7 mouse cellular contexts compared by ENCODE assay signal in the genomic region with DNA sequence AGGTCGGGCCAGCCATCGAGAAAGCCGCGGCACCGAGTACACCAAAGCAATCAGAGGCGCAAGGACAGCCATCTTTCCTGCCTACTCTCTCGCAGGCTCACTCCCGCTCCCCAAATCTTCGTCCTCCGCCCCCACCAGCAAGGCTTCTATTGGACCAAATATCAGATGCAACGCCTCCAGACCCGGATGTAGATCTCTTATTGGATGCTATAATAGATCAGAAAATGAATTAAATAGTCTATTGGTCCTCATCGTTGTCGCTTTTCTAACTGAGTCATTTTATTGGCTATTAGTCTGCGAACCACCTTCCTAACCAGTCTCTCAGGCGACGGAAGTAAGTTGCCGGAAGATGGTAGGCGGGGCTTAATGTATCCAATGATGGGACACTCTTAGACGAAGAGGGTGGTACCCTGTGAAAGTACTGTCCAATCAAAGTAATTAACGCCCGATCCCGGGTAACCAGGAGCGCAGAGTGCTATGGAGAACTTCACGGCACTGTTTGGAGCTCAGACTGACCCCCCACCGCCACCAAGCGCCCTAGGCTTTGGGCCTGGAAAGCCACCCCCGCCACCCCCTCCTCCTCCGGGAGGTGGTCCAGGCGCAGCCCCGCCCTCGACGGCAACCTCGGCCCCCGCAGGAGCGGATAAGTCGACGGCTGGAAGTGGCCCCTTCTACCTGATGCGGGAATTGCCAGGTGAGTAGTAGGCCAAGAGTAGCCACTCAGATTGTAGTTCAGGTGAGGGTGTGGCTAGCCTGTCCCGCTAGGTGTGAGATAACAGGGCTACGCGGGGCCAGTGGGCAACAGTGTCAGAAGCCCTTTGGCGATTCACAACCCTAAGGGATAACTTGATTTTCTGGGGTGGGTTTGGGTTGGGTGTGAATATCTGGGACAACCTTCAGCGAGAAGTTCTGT. TPM values are rescaled to one million over a fixed set of nuclear protein-coding genes. Genes with fewer than 3 reads are reported as not detected.
DNase-seq lines count a peak whose midpoint lies in the region; ATAC-seq lines count a peak whose summit lies in the region.

A gene (minus strand): TSS at position 74 of the 913 bp plus-strand sequence.
A gene (plus strand): TSS at position 435 of the 913 bp plus-strand sequence.

- peak within 1 kb of the TSS; percentile 80 for H3K4me3 ChIP-seq in embryonic facial prominence, embryonic 12.5 days
- H3K4me3 ChIP-seq in limb, embryonic 11.5 days (ENCODE audit: low read depth, low read length), result peak within 1 kb of the TSS; percentile 98
- peak within 1 kb of the TSS; percentile 97 for H3K4me3 ChIP-seq in midbrain, embryonic 14.5 days (replicated peaks; ENCODE audit: low read depth, low read length)

- peak within 1 kb of the TSS; percentile 73 for H3K4me2 ChIP-seq in embryonic facial prominence, embryonic 12.5 days (replicated peaks)
- H3K4me2 ChIP-seq in limb, embryonic 11.5 days (ENCODE audit: low read depth, severe bottlenecking), result peak within 1 kb of the TSS; percentile 74
- peak within 1 kb of the TSS; percentile 78 for H3K4me2 ChIP-seq in midbrain, embryonic 14.5 days (ENCODE audit: low read length)

- H3K9ac ChIP-seq in embryonic facial prominence, embryonic 12.5 days, result peak within 1 kb of the TSS; percentile 82
- H3K9ac ChIP-seq in limb, embryonic 11.5 days (ENCODE audit: low read length), result peak within 1 kb of the TSS; percentile 90
- peak within 1 kb of the TSS; percentile 74 for H3K9ac ChIP-seq in midbrain, embryonic 14.5 days (replicated peaks; ENCODE audit: low read length)

- H3K9me3 ChIP-seq in embryonic facial prominence, embryonic 12.5 days, result no peaks in the 10 kb centered on the region
- H3K9me3 ChIP-seq in limb, embryonic 11.5 days (ENCODE audit: control insufficient read depth, low read length), result no peaks in the 10 kb centered on the region
- H3K9me3 ChIP-seq in midbrain, embryonic 14.5 days (ENCODE audit: control insufficient read depth, low read length), result no peaks in the 10 kb centered on the region

- no peaks in the 10 kb centered on the region for H3K27me3 ChIP-seq in embryonic facial prominence, embryonic 12.5 days
- H3K27me3 ChIP-seq in limb, embryonic 11.5 days (ENCODE audit: control insufficient read depth, insufficient read depth, low read length), result no peaks in the 10 kb centered on the region
- H3K27me3 ChIP-seq in midbrain, embryonic 14.5 days (ENCODE audit: control insufficient read depth, insufficient read depth, low read length), result no peaks in the 10 kb centered on the region

- H3K27ac ChIP-seq in embryonic facial prominence, embryonic 12.5 days, result peak within 1 kb of the TSS; percentile 41
- H3K27ac ChIP-seq in limb, embryonic 11.5 days (replicated peaks; ENCODE audit: low read depth, low read length), result 0 out of 2 replicates have a peak within 1 kb of the TSS, but pooled peaks have one; percentile 42
- H3K27ac ChIP-seq in midbrain, embryonic 14.5 days (replicated peaks; ENCODE audit: low read depth, low read length), result peak within 1 kb of the TSS; percentile 73

- under 1% methylated on average over 44 of the region's 44 CpGs for WGBS in embryonic facial prominence, embryonic 12.5 days
- WGBS in limb, embryonic 11.5 days, result 0% methylated on average over 44 of the region's 44 CpGs
- under 1% methylated on average over 44 of the region's 44 CpGs for WGBS in midbrain, embryonic 14.5 days

- DNase-seq in adrenal gland, postnatal 25 days, result peak; percentile 84
- DNase-seq in heart, adult 11 months, result peak; percentile 100
- DNase-seq in kidney, adult 18-20 months, result peak; percentile 90
- peak; percentile 90 for DNase-seq in limb, embryonic 11.5 days (ENCODE audit: low spot score)
- peak; percentile 99 for DNase-seq in midbrain, embryonic 14.5 days
- peak; percentile 75 to 79 for DNase-seq in spleen, adult 18-20 months

- peak; percentile 100 for ATAC-seq in embryonic facial prominence, embryonic 12.5 days (ENCODE audit: insufficient number of reproducible peaks, insufficient read depth, low FRiP score, low TSS enrichment)
- ATAC-seq in limb, embryonic 11.5 days (ENCODE audit: insufficient number of reproducible peaks, low FRiP score, low TSS enrichment, low read depth), result peak; percentile 100
- peak; percentile 99 for ATAC-seq in midbrain, embryonic 14.5 days (ENCODE audit: low FRiP score, low TSS enrichment)

- H3K4me1 ChIP-seq in embryonic facial prominence, embryonic 12.5 days, result peaks cover 16% of the 10 kb centered on the region
- 0 out of 2 replicates have a peak, but pooled peaks cover 3% of the 10 kb centered on the region for H3K4me1 ChIP-seq in limb, embryonic 11.5 days (ENCODE audit: control insufficient read depth, insufficient read depth, low read length)
- H3K4me1 ChIP-seq in midbrain, embryonic 14.5 days (ENCODE audit: control insufficient read depth, insufficient read depth, low read length), result peaks cover 17% of the 10 kb centered on the region

- peaks cover 42% of the 10 kb centered on the region for H3K36me3 ChIP-seq in embryonic facial prominence, embryonic 12.5 days
- peaks cover 7% of the 10 kb centered on the region; the same call in 1 of the 2 replicates for H3K36me3 ChIP-seq in limb, embryonic 11.5 days (ENCODE audit: control insufficient read depth, insufficient read depth, low read length)
- H3K36me3 ChIP-seq in midbrain, embryonic 14.5 days (ENCODE audit: control insufficient read depth, insufficient read depth, low read length), result peaks cover 42% of the 10 kb centered on the region

RNA-seq across cellular contexts. Expression of the first gene that starts in this region (rescaled TPM):
- total RNA-seq in adrenal gland, postnatal 25 days (2021), result not detected in 2 replicates
- polyA plus RNA-seq in embryonic facial prominence, embryonic 12.5 days (2016; fragmentation: Nextera tagmentation; extraction: Ambion mirVana), result not detected in 2 replicates
- polyA plus RNA-seq in limb, embryonic 11.5 days (2014; fragmentation: Nextera tagmentation; extraction: Ambion mirVana), result not detected in 2 replicates
- not detected in 2 replicates for polyA plus RNA-seq in midbrain, embryonic 14.5 days (2014; fragmentation: Nextera tagmentation; extraction: Ambion mirVana)

RNA-seq across cellular contexts. Expression of the second gene that starts in this region (rescaled TPM):
- 23.0 and 26.8 TPM in 2 replicates for total RNA-seq in adrenal gland, postnatal 25 days (2021)
- polyA plus RNA-seq in embryonic facial prominence, embryonic 12.5 days (2016; fragmentation: Nextera tagmentation; extraction: Ambion mirVana), result 38.0 and 40.7 TPM in 2 replicates
- 54.1 and 55.4 TPM in 2 replicates for polyA plus RNA-seq in limb, embryonic 11.5 days (2014; fragmentation: Nextera tagmentation; extraction: Ambion mirVana)
- polyA plus RNA-seq in midbrain, embryonic 14.5 days (2014; fragmentation: Nextera tagmentation; extraction: Ambion mirVana), result 55.4 and 56.5 TPM in 2 replicates

Comparison
In these comparisons a context has a peak if more than half of its experiments do, and no peak if none do; other contexts are left out.
1. Peak in every context shown above with its lines: DNase-seq, ATAC-seq, H3K4me3 ChIP-seq and H3K27ac ChIP-seq.